Mouse (Mus musculus) lung, adult 10 weeks (tissue): ENCODE results near the gene Grhl3. TPM values are rescaled to one million over a fixed set of nuclear protein-coding genes. Genes with fewer than 3 reads are reported as not detected.

Experiments used
- polyA plus RNA-seq: library from polyadenylated mRNA; stranded (reverse); fragments of 350-450 nt; fragmentation: Illumina TruSeq; extraction: RNeasy Lipid Tissue Mini Kit (QIAGEN cat#74804); gene quantifications from one replicate; pipeline ENCODE4 v1.2.3, GENCODE M21; 2014; ENCODE audit warnings: low read depth, low replicate concordance; ENCODE audit not compliant: insufficient read depth

Gene Grhl3
- polyA plus RNA-seq, result 0.08 TPM

GRCm38 (mm10) chr4:135573251-135573808 is at the start of gene Grhl3:
Gene Grhl3 (minus strand): TSS chr4:135573630.

GRCm38 (mm10) chr4:135494521-135495396 is 78.7 kb downstream of the Grhl3 start, which contains the start of the genes Stpg1 and Nipal3:
Gene Stpg1 (plus strand): TSS chr4:135494790.
Gene Nipal3 (minus strand): TSS chr4:135495038.

Other genes starting within 250 kb of the Grhl3 start
- gene Srrm1, start 220.3 kb downstream of the Grhl3 start, polyA plus RNA-seq, result 27.1 TPM
- 2.2 TPM for gene Ncmap, start 175.4 kb downstream of the Grhl3 start, polyA plus RNA-seq
- gene Rcan3, start 139.8 kb downstream of the Grhl3 start, polyA plus RNA-seq, result 6.5 TPM
- gene Stpg1, start 78.8 kb downstream of the Grhl3 start, polyA plus RNA-seq, result 0.81 TPM
- gene Nipal3, start 78.6 kb downstream of the Grhl3 start, polyA plus RNA-seq, result 19.9 TPM
- 3.2 TPM for gene Ifnlr1, start 112.7 kb upstream of the Grhl3 start, polyA plus RNA-seq
- 0.40 TPM for gene Il22ra1, start 154.5 kb upstream of the Grhl3 start, polyA plus RNA-seq
- 1.7 TPM for gene Myom3, start 186.1 kb upstream of the Grhl3 start, polyA plus RNA-seq